Mouse (Mus musculus) olfactory bulb, adult 2 months (tissue): ENCODE results near the gene Trim2.

Experiments
- CTCF ChIP-seq: fragments of 200-500 bp; IDR thresholded peaks from 2 replicates; pipeline ENCODE4 v1.5.1; 2012; ENCODE audit warnings: low read depth, mild to moderate bottlenecking, low read length, moderate library complexity; ENCODE audit not compliant: insufficient read depth
- POLR2A ChIP-seq: fragments of 200-500 bp; IDR thresholded peaks from 2 replicates; pipeline ENCODE4 v1.6.1; 2012; ENCODE audit warnings: mild to moderate bottlenecking, low read depth, low read length, moderate library complexity; ENCODE audit not compliant: insufficient read depth

DNA sequence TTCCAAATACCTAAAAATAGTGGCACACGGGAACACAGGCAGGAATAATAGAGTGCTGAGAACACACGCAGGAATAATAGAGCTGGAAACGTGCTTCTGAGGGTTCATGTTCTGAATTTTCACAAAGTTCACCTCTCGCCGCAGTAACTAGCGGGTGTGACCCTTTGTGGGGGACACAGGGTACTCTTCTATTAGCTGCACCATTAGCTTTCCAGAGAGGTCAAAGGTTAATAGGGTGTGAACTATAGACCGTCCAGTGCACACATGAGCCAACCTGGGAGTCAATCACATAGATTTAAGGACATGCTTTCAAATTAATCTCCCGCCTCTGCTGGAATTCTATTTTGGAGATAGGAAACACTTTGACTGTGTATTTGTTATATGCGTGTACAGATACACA, 11.9 kb downstream of the Trim2 start:
- no peak for TF ChIP-seq CTCF
- TF ChIP-seq POLR2A: no peak
